Mouse (Mus musculus) liver, embryonic 13.5 days (tissue): Measurements from ENCODE around the gene Polg. TPM values are rescaled to one million over a fixed set of nuclear protein-coding genes. Genes with fewer than 3 reads are reported as not detected.

Experiments
- ATAC-seq: fragments of 200-750 bp; cut with Nextera tagmentation; 2 replicates; pipeline ENCODE4 v1.8.0; 2017; ENCODE audit warnings: low read depth, mild to moderate bottlenecking, moderate number of reproducible peaks, moderate library complexity
- DNase-seq: peaks from one replicate; pipeline ENCODE4 v3.0.0; 2022
- H3K27ac ChIP-seq: fragments of 300-500 bp; sonication (generic); 2 replicates; pipeline ENCODE4 v1.5.1; 2015; ENCODE audit warnings: moderate library complexity, mild to moderate bottlenecking, inconsistent platforms
- H3K27me3 ChIP-seq: fragments of 300-500 bp; sonication (generic); 2 replicates; pipeline ENCODE4 v1.6.1; 2015; ENCODE audit warnings: mild to moderate bottlenecking, inconsistent platforms
- H3K36me3 ChIP-seq: fragments of 300-500 bp; sonication (generic); 2 replicates; pipeline ENCODE4 v1.6.1; 2015; ENCODE audit warnings: mild to moderate bottlenecking, inconsistent platforms
- H3K4me1 ChIP-seq: fragments of 300-500 bp; sonication (generic); replicated peaks from 2 replicates; pipeline ENCODE4 v1.6.1; 2015; ENCODE audit warnings: inconsistent platforms
- H3K4me2 ChIP-seq: fragments of 300-500 bp; sonication (generic); 2 replicates; pipeline ENCODE4 v1.6.1; 2015; ENCODE audit warnings: inconsistent platforms, mild to moderate bottlenecking, moderate library complexity
- H3K4me3 ChIP-seq: fragments of 300-500 bp; sonication (generic); replicated peaks from 2 replicates; pipeline ENCODE4 v1.5.1; 2015; ENCODE audit warnings: mild to moderate bottlenecking, inconsistent platforms
- H3K9ac ChIP-seq: fragments of 300-500 bp; sonication (generic); 2 replicates; pipeline ENCODE4 v1.6.1; 2015; ENCODE audit warnings: mild to moderate bottlenecking, inconsistent platforms
- H3K9me3 ChIP-seq: fragments of 300-500 bp; sonication (generic); replicated peaks from 2 replicates; pipeline ENCODE4 v1.6.1; 2016; ENCODE audit warnings: inconsistent platforms
- WGBS: fragments of 180-500 bp; shearing (Covaris S2); methylation state at CpG from one replicate; pipeline ENCODE4 v1.1.7; 2015; ENCODE audit not compliant: insufficient replicate concordance; 5-methylcytosine and 5-hydroxymethylcytosine counted together
- polyA plus RNA-seq: library from polyadenylated mRNA; unstranded; fragments of >200 nt; fragmentation: Nextera tagmentation; extraction: Ambion mirVana; gene quantifications from 2 replicates; pipeline ENCODE4 v1.2.1, GENCODE M21; 2015

Gene Polg
- polyA plus RNA-seq, 1 experiment from 2014 or later = 15.4 TPM

GRCm38 (mm10) chr7:79501581-79502031, 35.4 kb upstream of the Polg start:
- no peak overlapping the region for H3K9ac ChIP-seq
- peaks cover 5% of the 10 kb centered on the region; the same call in 1 of the 2 replicates for H3K4me1 ChIP-seq
- WGBS = 5% methylated on average over 8 of the region's 8 CpGs
- no peak for DNase-seq
- H3K36me3 ChIP-seq = no peaks in the 10 kb centered on the region
- H3K4me2 ChIP-seq = no peak overlapping the region
- peaks cover 100% of the 10 kb centered on the region for H3K27me3 ChIP-seq
- no peak for ATAC-seq
- H3K4me3 ChIP-seq = no peak overlapping the region
- no peak overlapping the region for H3K27ac ChIP-seq
- no peaks in the 10 kb centered on the region for H3K9me3 ChIP-seq

GRCm38 (mm10) chr7:79500681-79501306, 34.6 kb upstream of the Polg start:
- no peak overlapping the region for H3K9ac ChIP-seq
- H3K4me2 ChIP-seq = no peak overlapping the region
- peaks cover 100% of the 10 kb centered on the region for H3K27me3 ChIP-seq
- H3K27ac ChIP-seq = no peak overlapping the region
- ATAC-seq (no peak), DNase-seq (no peak)
- peaks cover 5% of the 10 kb centered on the region; the same call in 1 of the 2 replicates for H3K4me1 ChIP-seq
- no peaks in the 10 kb centered on the region for H3K9me3 ChIP-seq
- 0% methylated on average over 3 of the region's 3 CpGs for WGBS
- no peak overlapping the region for H3K4me3 ChIP-seq
- no peaks in the 10 kb centered on the region for H3K36me3 ChIP-seq

- 3% methylated on average over 67 of the region's 72 CpGs for WGBS
- ATAC-seq = no peak
These were observed 33.7 kb upstream of the Polg start for GRCm38 (mm10) chr7:79499596-79500570.

GRCm38 (mm10) chr7:79498965-79499595, 32.9 kb upstream of the Polg start:
- H3K4me2 ChIP-seq = no peak overlapping the region
- DNase-seq = peak; percentile 11
- no peak overlapping the region for H3K4me3 ChIP-seq
- 2% methylated on average over 35 of the region's 35 CpGs for WGBS
- H3K36me3 ChIP-seq = no peaks in the 10 kb centered on the region
- no peaks in the 10 kb centered on the region for H3K9me3 ChIP-seq
- no peak for ATAC-seq
- no peaks in the 10 kb centered on the region for H3K4me1 ChIP-seq
- peaks cover 99% of the 10 kb centered on the region for H3K27me3 ChIP-seq
- no peak overlapping the region for H3K27ac ChIP-seq
- no peak overlapping the region for H3K9ac ChIP-seq

More at GRCm38 (mm10) chr7:79499596-79500570, 33.7 kb upstream of the Polg start:
- Histone ChIP-seq H3K4me3 (peak overlapping the region; percentile 10; the same call in 1 of the 2 replicates), H3K36me3 (no peaks in the 10 kb centered on the region), H3K27me3 (peaks cover 99% of the 10 kb centered on the region), H3K4me2 (no peak overlapping the region), H3K4me1 (peaks cover 3% of the 10 kb centered on the region; the same call in 1 of the 2 replicates), H3K27ac (no peak overlapping the region), H3K9ac (no peak overlapping the region), H3K9me3 (no peaks in the 10 kb centered on the region)
- no peak for DNase-seq

GRCm38 (mm10) chr7:79498356-79498755, 32.2 kb upstream of the Polg start:
- DNase-seq = no peak
- WGBS = 6% methylated on average over 6 of the region's 6 CpGs

GRCm38 (mm10) chr7:79497701-79498115, 31.5 kb upstream of the Polg start:
- DNase-seq = no peak
- Histone ChIP-seq H3K9me3 (no peaks in the 10 kb centered on the region), H3K27me3 (peaks cover 91% of the 10 kb centered on the region), H3K9ac (no peak overlapping the region), H3K4me3 (no peak overlapping the region), H3K27ac (no peak overlapping the region), H3K4me2 (no peak overlapping the region), H3K36me3 (no peaks in the 10 kb centered on the region), H3K4me1 (no peaks in the 10 kb centered on the region)
- ATAC-seq = no peak
- 7% methylated on average over 20 of the region's 20 CpGs for WGBS

More at GRCm38 (mm10) chr7:79498356-79498755, 32.2 kb upstream of the Polg start:
- Histone ChIP-seq H3K9ac (no peak overlapping the region), H3K4me3 (no peak overlapping the region), H3K9me3 (no peaks in the 10 kb centered on the region), H3K4me2 (no peak overlapping the region), H3K27ac (no peak overlapping the region), H3K4me1 (no peaks in the 10 kb centered on the region), H3K27me3 (peaks cover 93% of the 10 kb centered on the region), H3K36me3 (no peaks in the 10 kb centered on the region)
- no peak for ATAC-seq

- no peak overlapping the region for H3K9ac ChIP-seq
- H3K9me3 ChIP-seq = no peaks in the 10 kb centered on the region
- no peaks in the 10 kb centered on the region for H3K36me3 ChIP-seq
- peaks cover 83% of the 10 kb centered on the region for H3K27me3 ChIP-seq
- DNase-seq (no peak), ATAC-seq (no peak)
- H3K4me2 ChIP-seq = no peak overlapping the region
- 15% methylated on average over 9 of the region's 9 CpGs for WGBS
- H3K27ac ChIP-seq = no peak overlapping the region
- H3K4me3 ChIP-seq = no peak overlapping the region
- H3K4me1 ChIP-seq = no peaks in the 10 kb centered on the region
These were observed 30.7 kb upstream of the Polg start for GRCm38 (mm10) chr7:79496816-79497328.

GRCm38 (mm10) chr7:79495988-79496815, 30.0 kb upstream of the Polg start:
- no peak overlapping the region for H3K9ac ChIP-seq
- DNase-seq = peak; percentile 58
- peak overlapping the region; percentile 29; the same call in 1 of the 2 replicates for H3K4me3 ChIP-seq
- H3K27ac ChIP-seq = no peak overlapping the region
- no peaks in the 10 kb centered on the region for H3K9me3 ChIP-seq
- no peaks in the 10 kb centered on the region for H3K36me3 ChIP-seq
- 4% methylated on average over 38 of the region's 38 CpGs for WGBS
- H3K4me1 ChIP-seq = no peaks in the 10 kb centered on the region
- no peak for ATAC-seq
- peak overlapping the region; percentile 43; the same call in 1 of the 2 replicates for H3K4me2 ChIP-seq
- H3K27me3 ChIP-seq = peaks cover 79% of the 10 kb centered on the region

GRCm38 (mm10) chr7:79493915-79494314, 27.8 kb upstream of the Polg start:
- H3K9me3 ChIP-seq = no peaks in the 10 kb centered on the region
- ATAC-seq (no peak), DNase-seq (no peak)
- WGBS = 8% methylated on average over 8 of the region's 8 CpGs
- H3K27ac ChIP-seq = no peak overlapping the region
- H3K4me2 ChIP-seq = no peak overlapping the region
- no peak overlapping the region for H3K9ac ChIP-seq
- no peak overlapping the region for H3K4me3 ChIP-seq
- peaks cover 62% of the 10 kb centered on the region for H3K27me3 ChIP-seq
- H3K36me3 ChIP-seq = no peaks in the 10 kb centered on the region
- no peaks in the 10 kb centered on the region for H3K4me1 ChIP-seq

- H3K9me3 ChIP-seq = no peaks in the 10 kb centered on the region
- no peak for ATAC-seq
- no peaks in the 10 kb centered on the region for H3K36me3 ChIP-seq
- no peaks in the 10 kb centered on the region for H3K4me1 ChIP-seq
- WGBS = 27% methylated on average over 10 of the region's 10 CpGs
- no peak overlapping the region for H3K27ac ChIP-seq
- no peak overlapping the region for H3K4me2 ChIP-seq
- no peak for DNase-seq
- no peak overlapping the region for H3K4me3 ChIP-seq
- H3K27me3 ChIP-seq = peaks cover 32% of the 10 kb centered on the region
- H3K9ac ChIP-seq = no peak overlapping the region
These were observed 20.4 kb upstream of the Polg start for GRCm38 (mm10) chr7:79486528-79486927.
